Mouse (Mus musculus): ENCODE results near the gene Zfp980.
"Not testable (repeated sequence)": the region's sequence is repeated elsewhere in the genome, so short reads cannot be mapped to it uniquely, and the experiment has no call there.

The Zfp980 gene

DNA sequence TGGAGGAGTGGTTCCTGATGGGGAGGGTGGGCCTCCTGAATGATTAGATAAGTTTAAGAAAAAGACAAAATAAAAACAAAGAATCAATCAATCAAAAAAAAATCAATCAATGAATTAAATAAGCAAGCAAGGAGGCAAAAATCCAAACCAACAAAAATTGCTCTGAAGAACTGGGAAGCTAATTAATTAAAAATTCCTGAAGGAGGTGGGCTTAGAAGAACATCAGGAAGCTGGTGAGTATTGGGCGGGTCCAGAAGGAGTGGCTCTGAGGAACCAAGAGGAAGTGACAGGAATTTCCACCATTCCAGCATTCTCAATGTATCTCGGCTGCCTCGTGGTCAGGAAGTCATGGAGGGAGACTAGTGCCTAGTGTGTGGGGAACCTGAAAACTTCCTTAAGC, at the start of gene Zfp980:
Gene Zfp980, plus strand, starts transcription at position 301 of the 400 bp plus-strand sequence.
- DNase-seq (ENCODE audit: low spot score), result not testable (repeated sequence)

DNA sequence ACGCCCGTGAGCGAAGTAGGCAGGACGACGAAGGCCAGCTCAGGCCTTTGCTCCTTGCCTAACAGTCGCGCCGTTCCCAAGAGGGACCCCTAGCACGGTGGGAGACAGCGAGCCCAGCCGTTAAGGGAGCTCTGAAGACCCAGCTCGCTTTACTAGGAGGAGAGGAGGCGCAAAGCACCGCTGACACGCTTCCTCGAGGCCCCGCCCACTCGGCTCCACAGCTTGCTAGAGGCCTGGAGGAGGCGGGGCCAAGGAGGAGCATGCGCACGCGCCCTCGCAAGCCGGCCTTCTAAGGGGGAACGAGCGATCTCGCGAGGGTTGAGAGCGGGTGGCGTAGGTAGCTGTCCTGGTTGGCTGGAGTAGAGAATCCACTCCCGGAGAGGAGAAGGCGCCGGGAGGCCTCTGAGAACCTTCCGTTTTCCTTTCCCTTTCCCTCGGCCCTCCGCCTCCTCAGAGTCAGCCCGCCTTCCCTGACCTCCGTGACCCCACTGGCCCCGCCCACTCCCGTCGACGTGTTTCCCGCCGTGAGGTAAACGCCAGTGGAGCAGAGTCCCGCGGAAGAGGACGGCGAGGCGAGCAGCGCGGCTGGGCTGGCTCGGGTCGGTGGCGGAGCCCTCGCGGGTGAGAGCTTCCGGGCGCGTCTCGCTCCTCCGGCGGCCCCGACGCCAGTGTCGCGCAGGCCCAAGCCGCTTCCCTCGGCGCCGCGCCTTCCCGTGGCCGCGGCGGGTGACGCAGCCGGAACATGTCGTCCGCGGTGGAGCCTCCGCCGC, 29.9 kb upstream of the Zfp980 start:
- not testable (repeated sequence) for DNase-seq (ENCODE audit: low spot score)

- not testable (repeated sequence) for DNase-seq (ENCODE audit: low spot score)
Measured at GRCm38 (mm10) chr4:145674286-145674780, 3.8 kb downstream of the Zfp980 start.

DNA sequence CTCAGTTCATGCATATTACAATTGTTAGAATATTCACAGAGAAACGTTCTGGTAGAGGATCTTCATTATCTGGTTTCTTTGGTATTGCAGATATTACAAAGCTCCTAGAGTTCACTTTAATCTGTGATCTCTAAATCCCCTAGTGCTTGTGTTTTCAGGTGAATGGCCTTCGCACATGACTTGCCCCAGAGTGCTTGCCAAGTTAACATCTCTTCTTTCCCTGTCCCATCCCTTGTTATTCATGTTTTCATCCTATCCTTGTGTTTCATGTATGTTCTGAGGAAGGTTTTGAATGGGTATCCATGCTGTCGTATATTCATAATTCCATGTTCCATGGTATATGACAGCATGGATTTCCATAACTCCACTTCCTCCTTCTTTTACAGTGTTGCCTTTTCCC, 9.7 kb downstream of the Zfp980 start:
- not testable (repeated sequence) for DNase-seq (ENCODE audit: low spot score)

DNA sequence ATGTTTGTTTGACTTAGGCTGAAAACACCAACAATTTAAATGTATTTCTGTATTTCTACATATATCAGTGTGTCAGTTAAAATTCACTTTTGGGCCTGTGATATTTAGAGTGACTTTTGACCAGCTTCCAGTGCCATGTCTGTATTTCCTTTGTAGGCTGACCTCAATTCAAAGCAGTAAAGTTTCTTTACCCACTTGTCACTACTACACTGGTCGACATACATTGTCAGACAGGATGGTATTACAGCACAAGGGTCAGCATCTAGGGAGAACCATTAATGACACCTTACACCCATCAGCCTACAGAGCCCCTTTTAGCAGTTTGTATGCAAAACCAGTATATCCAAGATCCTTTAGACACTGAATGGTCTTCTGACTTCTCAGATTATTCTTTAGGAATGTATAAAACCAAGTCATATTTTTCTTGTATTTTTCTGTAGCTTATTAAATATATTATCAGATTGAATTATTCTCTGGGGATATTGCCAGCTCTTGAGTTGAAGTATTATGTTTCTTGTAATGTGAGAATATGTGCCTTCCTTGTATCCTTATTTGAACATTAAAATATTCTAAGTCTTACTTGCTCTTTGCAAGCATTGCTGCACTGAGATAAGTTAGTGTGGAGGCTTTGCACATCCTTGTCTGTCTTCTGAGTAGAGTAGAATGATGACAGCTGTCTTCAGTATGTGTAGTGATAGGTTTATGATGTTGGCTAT, 10.3 kb downstream of the Zfp980 start:
- not testable (repeated sequence) for DNase-seq (ENCODE audit: low spot score)

DNA sequence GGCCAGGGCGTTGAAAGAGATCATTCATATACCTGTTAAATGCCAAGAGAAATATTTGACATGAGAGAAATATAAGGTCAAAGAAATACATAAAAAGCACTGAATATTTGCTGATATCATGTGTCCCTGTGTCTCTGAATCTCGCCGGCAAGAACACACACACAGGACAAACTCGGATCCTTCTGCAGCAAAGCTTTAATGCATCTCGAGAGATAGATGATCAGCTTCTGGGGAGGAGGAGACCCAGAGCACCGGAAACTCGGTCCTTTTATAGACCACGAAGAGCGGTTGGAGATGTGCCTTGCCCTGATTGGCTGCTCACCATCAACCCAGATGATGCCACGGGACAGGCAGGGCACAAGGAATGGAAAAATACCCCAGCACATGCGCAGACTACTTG, 11.5 kb downstream of the Zfp980 start:
- not testable (repeated sequence) for DNase-seq (ENCODE audit: low spot score)

- DNase-seq (ENCODE audit: low spot score), result not testable (repeated sequence)
Measured at GRCm38 (mm10) chr4:145683024-145683766, 12.7 kb downstream of the Zfp980 start.

- not testable (repeated sequence) for DNase-seq (ENCODE audit: low spot score)
Measured at GRCm38 (mm10) chr4:145686061-145686460, 15.6 kb downstream of the Zfp980 start.

DNA sequence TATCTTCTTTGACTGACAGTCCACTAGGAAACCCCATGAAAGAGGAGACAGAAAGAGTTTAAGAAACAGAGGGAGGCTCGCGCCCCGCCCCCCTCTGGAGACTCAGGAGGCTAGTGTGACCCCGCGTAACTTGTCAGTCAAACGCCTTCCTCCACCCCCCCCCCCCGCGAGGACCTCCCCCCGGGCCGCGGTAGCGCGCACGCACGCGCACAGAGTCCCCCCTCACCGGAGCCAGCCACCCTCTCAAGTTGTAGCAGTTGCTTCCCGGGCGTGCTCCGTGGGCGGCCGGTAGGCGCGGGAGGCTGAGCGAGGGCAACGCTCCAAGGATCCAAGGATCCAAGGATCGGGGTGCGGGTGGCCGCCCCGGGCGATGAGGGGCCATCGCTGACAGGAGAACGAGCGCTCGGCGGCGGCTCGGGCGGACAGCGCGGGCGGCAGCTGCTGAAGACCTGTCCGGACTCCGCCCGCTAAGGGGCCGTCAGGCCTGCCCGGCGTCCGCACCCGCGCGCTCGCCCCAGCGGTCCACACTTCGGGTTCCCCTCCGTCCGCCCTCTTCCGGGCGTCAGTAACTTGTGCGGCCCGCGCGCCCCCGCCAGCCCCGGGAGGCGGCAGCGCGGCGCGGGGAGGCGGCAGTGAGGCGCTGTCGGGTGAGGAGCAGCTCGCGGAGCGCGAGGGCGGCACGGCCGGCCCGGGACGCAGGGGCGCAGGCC, 74.6 kb downstream of the Zfp980 start:
- DNase-seq (ENCODE audit: low spot score), result not testable (repeated sequence)

- not testable (repeated sequence) for DNase-seq (ENCODE audit: low spot score)
Measured at GRCm38 (mm10) chr4:145745645-145745991, 75.1 kb downstream of the Zfp980 start.
